ENCODE assay signal across 12 mouse cellular contexts in the genomic region with DNA sequence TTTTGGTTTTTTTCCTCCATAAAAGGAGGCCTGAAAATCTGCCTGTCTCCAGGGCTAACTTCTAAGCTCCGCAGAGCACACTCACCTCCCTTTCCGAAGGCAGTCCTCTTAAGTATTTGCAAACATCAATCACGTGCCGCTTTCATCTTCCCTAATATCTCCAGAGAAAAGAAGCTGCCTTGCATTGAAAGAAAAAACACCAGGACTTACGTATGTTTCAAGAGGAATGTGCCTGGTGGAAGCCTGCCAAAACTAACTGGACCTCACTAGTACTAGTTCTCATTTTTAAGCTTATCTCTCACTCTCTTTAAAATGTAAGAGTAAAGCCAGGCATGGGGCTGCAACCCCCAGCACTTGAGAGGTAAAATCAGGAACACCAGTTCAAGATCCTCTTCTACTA. TPM values are rescaled to one million over a fixed set of nuclear protein-coding genes. Genes with fewer than 3 reads are reported as not detected.
DNase-seq lines count a peak whose midpoint lies in the region; ATAC-seq lines count a peak whose summit lies in the region.
"Had no signal": no experiment of that assay in that cellular context is flagged by ENCODE, and none has a peak within 500 bp of the region (broad histone marks: within the 10 kb centered on the region; RNA-seq: fewer than 3 reads in every experiment).

No protein-coding gene starts in this region.

- H3K9me3 ChIP-seq in hindbrain, embryonic 14.5 days (ENCODE audit: control insufficient read depth, low read length): no peaks in the 10 kb centered on the region
- peaks cover 4% of the 10 kb centered on the region; the same call in 1 of the 2 replicates for H3K9me3 ChIP-seq in hindbrain, embryonic 13.5 days
- H3K9me3 ChIP-seq in neural tube, embryonic 11.5 days (ENCODE audit: control insufficient read depth, low read length): no peaks in the 10 kb centered on the region
- no peaks in the 10 kb centered on the region for H3K9me3 ChIP-seq in neural tube, embryonic 15.5 days (replicated peaks)
- no peaks in the 10 kb centered on the region for H3K9me3 ChIP-seq in intestine, embryonic 16.5 days (ENCODE audit: control insufficient read depth, low read length)
- H3K9me3 ChIP-seq: embryonic facial prominence, embryonic 15.5 days; G1E; hindbrain, embryonic 15.5 days; liver, embryonic 13.5 days had no signal

- no peak overlapping the region for H3K4me3 ChIP-seq in hindbrain, embryonic 14.5 days (replicated peaks; ENCODE audit: low read length)
- H3K4me3 ChIP-seq in hindbrain, embryonic 13.5 days: no peak overlapping the region
- no peak overlapping the region for H3K4me3 ChIP-seq in neural tube, embryonic 11.5 days (ENCODE audit: low read depth, low read length)
- no peak overlapping the region for H3K4me3 ChIP-seq in neural tube, embryonic 15.5 days (replicated peaks)
- no peak overlapping the region for H3K4me3 ChIP-seq in intestine, embryonic 16.5 days (ENCODE audit: low read length)
- H3K4me3 ChIP-seq: embryonic facial prominence, embryonic 15.5 days; hindbrain, embryonic 15.5 days; liver, embryonic 13.5 days had no signal

- DNase-seq in hindbrain, embryonic 14.5 days (ENCODE audit: low spot score): peak; percentile 37
- DNase-seq in neural tube, embryonic 11.5 days (ENCODE audit: low spot score): peak; percentile 25
- no peak for DNase-seq in frontal cortex, postnatal 14 days (ENCODE audit: low spot score in 2 of 2)
- DNase-seq in cerebellum, adult 8-10 months: no peak
- DNase-seq: cerebellum, adult 9-11 months; liver, embryonic 13.5 days had no signal

- no peak overlapping the region for H3K9ac ChIP-seq in hindbrain, embryonic 14.5 days
- H3K9ac ChIP-seq in hindbrain, embryonic 13.5 days: no peak overlapping the region
- no peak overlapping the region for H3K9ac ChIP-seq in neural tube, embryonic 11.5 days (ENCODE audit: low read length)
- no peak overlapping the region for H3K9ac ChIP-seq in neural tube, embryonic 15.5 days (replicated peaks)
- no peak overlapping the region for H3K9ac ChIP-seq in intestine, embryonic 16.5 days (ENCODE audit: low read depth, low read length)
- H3K9ac ChIP-seq: embryonic facial prominence, embryonic 15.5 days; hindbrain, embryonic 15.5 days; liver, embryonic 13.5 days had no signal

- H3K36me3 ChIP-seq in hindbrain, embryonic 14.5 days (replicated peaks; ENCODE audit: control insufficient read depth, insufficient read depth): no peaks in the 10 kb centered on the region
- no peaks in the 10 kb centered on the region for H3K36me3 ChIP-seq in hindbrain, embryonic 13.5 days
- H3K36me3 ChIP-seq in neural tube, embryonic 11.5 days (ENCODE audit: control insufficient read depth, insufficient read depth, low read length): no peaks in the 10 kb centered on the region
- H3K36me3 ChIP-seq in neural tube, embryonic 15.5 days: no peaks in the 10 kb centered on the region
- H3K36me3 ChIP-seq in intestine, embryonic 16.5 days (ENCODE audit: control insufficient read depth, insufficient read depth, low read length): no peaks in the 10 kb centered on the region
- H3K36me3 ChIP-seq: embryonic facial prominence, embryonic 15.5 days; G1E; hindbrain, embryonic 15.5 days; liver, embryonic 13.5 days had no signal

- H3K4me2 ChIP-seq in hindbrain, embryonic 14.5 days (replicated peaks): no peak overlapping the region
- no peak overlapping the region for H3K4me2 ChIP-seq in hindbrain, embryonic 13.5 days
- no peak overlapping the region for H3K4me2 ChIP-seq in neural tube, embryonic 11.5 days (ENCODE audit: low read depth)
- no peak overlapping the region for H3K4me2 ChIP-seq in neural tube, embryonic 15.5 days
- H3K4me2 ChIP-seq in intestine, embryonic 16.5 days (ENCODE audit: low read depth, low read length): no peak overlapping the region
- H3K4me2 ChIP-seq: embryonic facial prominence, embryonic 15.5 days; hindbrain, embryonic 15.5 days; liver, embryonic 13.5 days had no signal

- no peaks in the 10 kb centered on the region for H3K27me3 ChIP-seq in hindbrain, embryonic 14.5 days (ENCODE audit: control insufficient read depth, insufficient read depth, low read length)
- H3K27me3 ChIP-seq in hindbrain, embryonic 13.5 days: no peaks in the 10 kb centered on the region
- no peaks in the 10 kb centered on the region for H3K27me3 ChIP-seq in neural tube, embryonic 11.5 days (ENCODE audit: control insufficient read depth, insufficient read depth, low read length)
- H3K27me3 ChIP-seq in neural tube, embryonic 15.5 days (replicated peaks): no peaks in the 10 kb centered on the region
- no peaks in the 10 kb centered on the region for H3K27me3 ChIP-seq in intestine, embryonic 16.5 days (replicated peaks; ENCODE audit: control insufficient read depth, insufficient read depth, low read length)
- H3K27me3 ChIP-seq: embryonic facial prominence, embryonic 15.5 days; hindbrain, embryonic 15.5 days; liver, embryonic 13.5 days had no signal

- H3K27ac ChIP-seq in hindbrain, embryonic 14.5 days: no peak overlapping the region
- H3K27ac ChIP-seq in hindbrain, embryonic 13.5 days: no peak overlapping the region
- no peak overlapping the region for H3K27ac ChIP-seq in neural tube, embryonic 11.5 days (ENCODE audit: low read depth, low read length)
- no peak overlapping the region for H3K27ac ChIP-seq in neural tube, embryonic 15.5 days (replicated peaks)
- H3K27ac ChIP-seq in intestine, embryonic 16.5 days (ENCODE audit: low read length): no peak overlapping the region
- H3K27ac ChIP-seq: embryonic facial prominence, embryonic 15.5 days; hindbrain, embryonic 15.5 days had no signal

- no peaks in the 10 kb centered on the region for H3K4me1 ChIP-seq in hindbrain, embryonic 14.5 days (replicated peaks; ENCODE audit: control insufficient read depth, insufficient read depth, low read length)
- peaks cover 9% of the 10 kb centered on the region for H3K4me1 ChIP-seq in hindbrain, embryonic 13.5 days (replicated peaks)
- H3K4me1 ChIP-seq in neural tube, embryonic 11.5 days (ENCODE audit: control insufficient read depth, insufficient read depth, low read length): no peaks in the 10 kb centered on the region
- no peaks in the 10 kb centered on the region for H3K4me1 ChIP-seq in neural tube, embryonic 15.5 days
- 0 out of 2 replicates have a peak, but pooled peaks cover 3% of the 10 kb centered on the region for H3K4me1 ChIP-seq in intestine, embryonic 16.5 days (ENCODE audit: control insufficient read depth, insufficient read depth, low read length)
- H3K4me1 ChIP-seq: liver, embryonic 13.5 days had no signal

- ATAC-seq in hindbrain, embryonic 14.5 days (ENCODE audit: low FRiP score): no peak
- ATAC-seq in hindbrain, embryonic 13.5 days (ENCODE audit: low FRiP score): no peak
- ATAC-seq in neural tube, embryonic 11.5 days (ENCODE audit: insufficient read depth, low FRiP score, low TSS enrichment): no peak
- no peak for ATAC-seq in neural tube, embryonic 15.5 days (ENCODE audit: low FRiP score)
- peak; percentile 28; the same call in 1 of the 2 replicates for ATAC-seq in intestine, embryonic 16.5 days

- WGBS in hindbrain, embryonic 14.5 days: 47% methylated on average over 5 of the region's 5 CpGs
- WGBS in hindbrain, embryonic 13.5 days: 63% methylated on average over 5 of the region's 5 CpGs
- WGBS in neural tube, embryonic 11.5 days: 69% methylated on average over 5 of the region's 5 CpGs
- 66% methylated on average over 5 of the region's 5 CpGs for WGBS in neural tube, embryonic 15.5 days
- WGBS in intestine, embryonic 16.5 days: 22% methylated on average over 5 of the region's 5 CpGs

RNA-seq across cellular contexts. Expression of a gene that starts 59.4 kb away (rescaled TPM):
- polyA plus RNA-seq in hindbrain, embryonic 14.5 days (2014; fragmentation: Nextera tagmentation; extraction: Ambion mirVana): 44.4 and 47.0 TPM in 2 replicates
- 47.8 and 50.5 TPM in 2 replicates for polyA plus RNA-seq in hindbrain, embryonic 13.5 days (2015; fragmentation: Nextera tagmentation; extraction: Ambion mirVana)
- 70.2 and 74.4 TPM in 2 replicates for polyA plus RNA-seq in neural tube, embryonic 11.5 days (2014; fragmentation: Nextera tagmentation; extraction: Ambion mirVana)
- polyA plus RNA-seq in neural tube, embryonic 15.5 days (2015; fragmentation: Nextera tagmentation; extraction: Ambion mirVana): 52.2 and 57.1 TPM in 2 replicates
- 32.5 and 37.0 TPM in 2 replicates for polyA plus RNA-seq in intestine, embryonic 16.5 days (2015; fragmentation: Nextera tagmentation; extraction: Ambion mirVana)
- polyA plus RNA-seq: G1E had no signal

Comparison
In these comparisons a context has a peak if more than half of its experiments do, and no peak if none do; other contexts are left out.
1. DNase-seq: peak in hindbrain, embryonic 14.5 days (single experiment) and neural tube, embryonic 11.5 days (single experiment); none in frontal cortex, postnatal 14 days (0 of 2) and cerebellum, adult 8-10 months (single experiment).